Mouse (Mus musculus): Measurements from ENCODE around the gene Slc16a14.

Gene Slc16a14

DNA sequence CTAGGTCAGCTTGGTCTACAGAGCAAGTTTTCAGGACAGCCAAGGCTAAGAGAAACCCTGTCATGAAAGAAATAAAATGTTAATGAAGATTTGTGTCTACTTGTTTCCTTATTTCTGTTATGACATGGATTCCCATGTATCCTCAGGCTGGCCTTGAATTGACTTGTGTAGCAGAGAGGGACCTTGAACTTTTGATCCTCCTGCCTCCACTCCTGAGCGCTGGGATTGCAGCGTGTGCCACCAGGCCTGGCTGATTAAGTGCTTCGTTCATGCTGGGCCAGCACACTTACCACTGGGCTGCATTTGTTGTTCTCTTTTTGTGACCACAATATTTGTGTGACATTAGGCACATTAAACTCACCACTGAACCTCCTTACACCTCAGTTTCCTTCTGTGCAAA, 16.1 kb downstream of the Slc16a14 start:
- in situ Hi-C loops (cut with MboI; ENCODE audit: low pct_unique_long_range_greater_than_20kb in 1 of 2, low sequenced_read_pairs in 2 of 2, unreplicated experiment in 1 of 2): no loop called here

DNA sequence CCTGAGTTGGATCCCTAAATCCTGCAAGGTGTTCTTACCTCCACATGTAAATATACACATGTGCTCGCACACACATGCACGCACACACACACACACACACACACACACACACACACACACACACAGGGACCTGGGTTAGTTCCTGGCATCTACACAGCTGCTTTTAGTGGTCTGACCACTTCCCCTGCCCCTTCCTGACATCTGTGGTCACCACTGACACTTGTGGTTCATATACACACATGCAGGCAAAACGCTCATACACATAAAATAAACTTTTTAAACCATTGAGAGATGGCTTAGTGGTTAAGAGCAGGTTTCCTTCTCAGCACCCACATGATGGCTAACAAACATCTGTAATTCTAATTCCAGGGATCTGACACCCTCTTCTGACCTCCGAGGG, 19.9 kb downstream of the Slc16a14 start:
- in situ Hi-C loops (cut with MboI; ENCODE audit: low pct_unique_long_range_greater_than_20kb in 1 of 2, low sequenced_read_pairs in 2 of 2, unreplicated experiment in 1 of 2): no loop called here

DNA sequence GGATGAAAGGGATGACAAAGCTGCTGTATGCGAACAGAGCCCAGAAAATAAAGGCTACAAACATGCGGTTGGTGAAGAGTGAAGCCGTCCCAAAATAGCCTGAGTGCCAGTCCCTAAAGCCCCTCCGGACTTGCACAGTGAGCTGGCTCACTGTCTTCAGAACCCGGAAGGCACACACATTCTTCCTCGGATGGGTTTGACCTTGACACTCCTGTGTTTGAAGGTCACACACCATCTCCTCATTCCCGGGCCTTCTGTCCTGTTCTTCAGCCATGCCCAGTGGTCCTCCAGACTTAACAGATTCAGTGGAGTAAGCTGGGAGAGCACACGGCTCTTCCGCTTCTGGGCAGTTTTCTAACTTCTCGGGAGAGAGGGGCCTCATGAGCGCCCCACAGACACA, 22.4 kb downstream of the Slc16a14 start:
- in situ Hi-C loops (cut with MboI; ENCODE audit: low pct_unique_long_range_greater_than_20kb in 1 of 2, low sequenced_read_pairs in 2 of 2, unreplicated experiment in 1 of 2): no loop called here

DNA sequence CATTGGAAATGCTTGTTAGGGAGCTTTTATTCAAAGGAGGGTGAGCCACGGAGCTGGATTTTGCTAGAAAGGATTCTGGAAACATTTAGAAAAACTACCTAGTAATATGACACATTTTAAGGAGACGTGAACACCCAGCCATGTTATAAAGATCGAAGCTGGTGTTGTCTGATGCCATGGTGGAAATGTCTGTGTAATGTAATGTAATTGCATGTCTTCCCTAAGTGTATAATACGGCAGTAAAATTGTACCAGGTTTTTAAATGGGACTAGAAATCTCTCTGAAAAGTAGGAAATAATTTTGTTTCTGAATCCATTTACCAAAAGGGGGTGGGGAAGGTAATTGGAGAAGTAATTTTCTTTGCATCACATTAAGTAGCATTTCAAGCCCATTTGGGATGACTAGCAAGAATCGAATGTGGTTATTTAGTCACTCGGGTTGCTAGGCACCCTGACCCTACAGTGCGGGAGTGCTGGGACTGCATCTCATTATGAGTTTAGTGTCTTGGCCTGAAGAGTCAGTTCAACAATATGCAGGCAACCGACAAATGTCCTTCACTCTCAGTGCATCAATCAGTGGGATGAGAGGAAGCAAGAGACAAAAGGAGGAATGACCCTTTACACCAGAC, 24.6 kb downstream of the Slc16a14 start:
- in situ Hi-C loops (cut with MboI; ENCODE audit: low pct_unique_long_range_greater_than_20kb in 1 of 2, low sequenced_read_pairs in 2 of 2, unreplicated experiment in 1 of 2): no loop called here

DNA sequence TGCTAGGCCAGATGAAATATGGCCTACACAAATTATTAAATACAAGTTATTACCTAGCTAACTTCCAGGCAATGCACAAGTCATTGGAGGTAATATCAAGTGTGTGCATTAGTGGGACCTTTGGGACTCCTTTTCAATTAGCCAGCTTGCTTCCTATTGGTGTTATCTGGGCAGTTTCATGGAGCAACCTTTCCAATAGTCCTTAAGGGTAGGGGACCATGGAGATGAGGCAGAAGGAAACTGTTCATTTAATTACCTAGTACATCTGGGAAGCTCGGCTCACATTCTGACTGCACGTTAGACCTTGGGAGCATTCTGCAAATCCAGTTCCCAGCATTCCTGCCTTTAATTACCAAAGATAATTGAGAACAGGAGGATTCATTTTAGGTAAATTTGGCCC, 30.5 kb downstream of the Slc16a14 start:
- in situ Hi-C loops (cut with MboI; ENCODE audit: low pct_unique_long_range_greater_than_20kb in 1 of 2, low sequenced_read_pairs in 2 of 2, unreplicated experiment in 1 of 2): no loop called here

DNA sequence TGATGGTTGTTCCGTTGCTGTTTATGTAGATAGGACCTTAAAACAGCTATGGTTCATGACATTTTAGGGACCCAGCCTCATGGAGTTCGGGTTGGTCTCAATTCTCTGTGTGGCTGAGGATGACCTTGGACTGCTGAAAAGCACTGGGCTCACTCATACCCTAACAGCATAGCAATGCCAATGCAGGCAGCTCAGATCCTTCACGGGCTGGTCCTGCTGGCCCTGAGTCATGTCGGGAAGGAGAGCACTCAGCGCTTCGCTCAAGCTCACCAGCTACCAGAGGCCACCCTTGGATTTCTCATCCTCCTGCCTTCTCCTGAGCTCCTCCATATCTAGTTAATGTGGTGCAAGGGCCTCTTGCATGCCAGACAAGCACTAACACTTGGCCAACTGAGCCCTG, 35.8 kb downstream of the Slc16a14 start:
- in situ Hi-C loops (cut with MboI; ENCODE audit: low pct_unique_long_range_greater_than_20kb in 1 of 2, low sequenced_read_pairs in 2 of 2, unreplicated experiment in 1 of 2): loop anchor here in 1 of 2 experiments (25.0 kb wide), 1 partner anchor 562 kb away; no protein-coding TSS in a partner anchor

DNA sequence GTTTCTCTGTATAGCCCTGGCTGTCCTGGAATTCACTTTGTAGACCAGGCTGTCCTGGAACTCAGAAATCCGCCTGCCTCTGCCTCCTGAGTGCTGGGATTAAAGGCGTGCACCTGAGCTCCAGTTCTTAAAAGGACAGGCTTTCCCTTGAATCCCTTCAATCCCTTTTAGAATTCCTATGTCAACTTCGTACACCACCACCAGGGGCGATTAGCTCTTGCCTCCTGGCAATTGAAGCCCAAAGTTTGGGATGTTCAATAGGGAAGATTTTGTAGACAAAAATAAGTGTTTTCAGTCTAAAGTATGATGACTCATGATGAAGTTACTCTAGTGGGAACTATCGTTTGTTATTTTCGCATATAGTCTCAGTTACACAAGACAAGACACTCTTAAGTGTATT, 37.6 kb downstream of the Slc16a14 start:
- in situ Hi-C loops (cut with MboI; ENCODE audit: low pct_unique_long_range_greater_than_20kb in 1 of 2, low sequenced_read_pairs in 2 of 2, unreplicated experiment in 1 of 2): loop anchor here in 1 of 2 experiments (25.0 kb wide), 1 partner anchor 560 kb away; no protein-coding TSS in a partner anchor

DNA sequence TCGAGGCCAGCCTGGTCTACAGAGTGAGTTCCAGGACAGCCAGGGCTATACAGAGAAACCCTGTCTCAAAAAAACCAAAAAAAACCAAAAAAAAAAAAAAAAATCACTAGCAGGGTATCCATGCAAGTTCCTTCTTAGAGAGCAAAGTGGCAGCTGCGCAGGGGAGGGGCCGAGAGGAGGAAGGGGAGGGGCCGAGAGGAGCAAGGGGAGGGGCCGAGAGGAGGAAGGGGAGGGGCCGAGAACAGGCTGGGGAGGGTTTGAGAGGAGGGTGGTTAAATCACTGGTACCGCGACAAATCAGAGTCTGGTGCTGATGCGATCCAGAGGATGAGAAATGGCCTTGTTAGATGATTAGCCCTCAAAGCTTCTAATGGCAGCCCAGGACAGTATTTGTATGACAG, 43.2 kb downstream of the Slc16a14 start:
- in situ Hi-C loops (cut with MboI; ENCODE audit: low pct_unique_long_range_greater_than_20kb in 1 of 2, low sequenced_read_pairs in 2 of 2, unreplicated experiment in 1 of 2): loop anchor here in 1 of 2 experiments (25.0 kb wide), 1 partner anchor 554 kb away; no protein-coding TSS in a partner anchor

DNA sequence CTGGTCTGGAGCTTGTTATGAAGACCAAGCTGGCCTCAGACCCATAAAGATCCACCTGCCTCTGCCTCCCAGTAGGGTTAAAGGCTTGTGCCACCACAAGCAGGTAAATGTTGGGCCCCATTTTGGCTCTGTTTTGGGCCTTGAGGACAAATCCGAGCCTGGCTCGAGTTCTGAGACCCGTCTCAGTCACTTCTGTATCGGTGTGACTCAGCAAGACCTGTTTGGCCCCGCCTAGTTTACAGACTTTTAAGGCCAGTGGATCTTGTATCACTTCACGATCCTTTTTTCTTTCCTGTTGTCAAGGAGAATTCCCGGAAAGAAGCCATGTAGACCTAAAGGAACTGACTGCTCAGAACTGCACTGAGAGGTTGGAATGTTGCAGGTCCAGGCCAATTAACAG, 44.4 kb downstream of the Slc16a14 start:
- in situ Hi-C loops (cut with MboI; ENCODE audit: low pct_unique_long_range_greater_than_20kb in 1 of 2, low sequenced_read_pairs in 2 of 2, unreplicated experiment in 1 of 2): loop anchor here in 1 of 2 experiments (25.0 kb wide), 1 partner anchor 553 kb away; no protein-coding TSS in a partner anchor

DNA sequence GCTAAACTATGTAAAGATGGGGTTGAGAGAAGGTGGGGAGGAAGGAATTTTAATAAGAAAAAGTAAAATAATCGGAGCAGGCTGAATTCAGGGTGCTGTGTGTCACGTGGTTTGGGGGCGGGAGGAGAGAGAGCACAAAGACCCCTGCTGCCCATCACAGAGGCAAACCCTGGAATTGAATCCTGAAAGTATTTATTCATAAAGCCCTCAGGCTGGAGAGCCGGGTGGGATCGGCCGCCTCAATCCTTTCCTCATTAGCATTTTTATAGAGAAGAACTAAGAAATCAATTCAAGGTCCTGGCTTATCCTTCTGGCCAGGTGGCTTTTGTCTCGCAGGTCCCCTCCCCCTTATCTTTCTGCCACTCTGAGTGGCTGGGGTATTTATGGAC, 44.9 kb downstream of the Slc16a14 start:
- in situ Hi-C loops (cut with MboI; ENCODE audit: low pct_unique_long_range_greater_than_20kb in 1 of 2, low sequenced_read_pairs in 2 of 2, unreplicated experiment in 1 of 2): loop anchor here in 1 of 2 experiments (25.0 kb wide), 1 partner anchor 553 kb away; no protein-coding TSS in a partner anchor

DNA sequence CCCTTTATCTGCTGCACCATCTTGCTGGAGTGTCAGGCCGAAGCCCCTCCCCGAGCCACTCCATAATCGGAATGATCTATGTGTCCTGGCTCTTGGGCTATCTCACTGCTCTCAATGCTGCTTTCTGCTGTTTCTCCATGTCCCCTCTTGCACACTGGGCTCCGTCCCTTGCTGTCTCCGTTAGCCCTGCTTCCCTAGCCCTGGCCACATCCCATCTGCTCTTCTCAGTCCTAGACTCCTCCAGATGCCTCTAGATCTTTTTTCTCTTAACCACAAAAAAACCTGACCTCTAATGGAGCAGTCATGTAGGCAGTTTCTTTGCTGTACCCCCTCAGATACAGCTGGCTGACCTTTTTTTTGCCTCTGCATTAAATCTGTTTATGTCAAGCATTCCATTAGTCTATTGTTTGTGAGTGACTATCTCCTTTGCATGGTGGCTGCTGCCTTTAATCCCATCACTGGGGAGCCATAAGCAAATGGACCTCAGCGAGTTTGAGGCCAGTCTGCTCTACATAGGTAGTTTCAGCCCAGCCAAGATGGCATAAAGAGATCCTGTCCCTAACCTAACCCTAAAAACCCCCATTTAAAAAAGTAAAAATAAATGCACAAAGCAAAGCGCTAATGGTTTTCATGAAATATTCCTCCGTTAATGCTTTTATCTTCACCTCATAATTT, 45.5 kb downstream of the Slc16a14 start:
- in situ Hi-C loops (cut with MboI; ENCODE audit: low pct_unique_long_range_greater_than_20kb in 1 of 2, low sequenced_read_pairs in 2 of 2, unreplicated experiment in 1 of 2): loop anchor here (10.0 to 25.0 kb wide), 3 partner anchors 165 to 552 kb away; no protein-coding TSS in a partner anchor

DNA sequence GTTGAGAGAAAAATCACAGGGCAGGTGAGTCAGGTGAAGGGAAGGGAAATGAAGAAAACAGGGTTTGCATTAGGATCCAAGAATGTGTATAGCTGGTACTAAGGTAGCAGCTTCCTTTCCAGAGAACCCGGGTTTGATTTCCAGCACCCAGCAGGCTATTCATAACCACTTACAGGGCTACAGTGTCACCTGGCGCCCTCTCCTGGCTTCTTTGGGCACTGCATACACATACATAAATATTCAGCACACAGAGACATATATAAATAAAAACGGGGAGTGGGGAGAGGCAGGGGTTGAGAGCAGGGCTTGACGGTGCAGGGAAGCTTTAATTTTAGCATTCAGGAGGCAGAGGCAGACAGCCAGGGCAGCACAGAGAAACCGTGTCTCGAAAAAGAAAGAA, 49.0 kb downstream of the Slc16a14 start:
- in situ Hi-C loops (cut with MboI; ENCODE audit: low pct_unique_long_range_greater_than_20kb in 1 of 2, low sequenced_read_pairs in 2 of 2, unreplicated experiment in 1 of 2): loop anchor here (10.0 to 25.0 kb wide), 3 partner anchors 161 to 549 kb away; no protein-coding TSS in a partner anchor

DNA sequence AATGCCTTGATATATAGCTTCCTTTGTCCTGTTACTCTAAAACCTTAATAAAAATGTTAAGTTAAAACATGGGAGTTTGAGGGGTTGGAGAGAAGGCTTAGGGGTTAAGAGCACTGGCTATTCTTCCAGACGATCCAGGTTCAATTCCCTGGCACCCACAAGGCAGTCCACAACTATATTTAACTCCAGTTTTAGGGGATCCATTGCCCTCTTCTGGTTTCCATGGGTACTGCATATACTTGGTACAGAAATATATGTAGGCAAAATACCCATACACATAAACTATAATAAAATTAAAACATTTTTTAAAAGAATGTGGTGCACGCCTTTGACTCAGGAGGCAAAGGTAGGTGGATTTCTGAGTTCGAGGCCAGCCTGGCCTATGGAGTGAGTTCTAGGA, 49.8 kb downstream of the Slc16a14 start:
- in situ Hi-C loops (cut with MboI; ENCODE audit: low pct_unique_long_range_greater_than_20kb in 1 of 2, low sequenced_read_pairs in 2 of 2, unreplicated experiment in 1 of 2): loop anchor here (10.0 to 25.0 kb wide), 3 partner anchors 160 to 548 kb away; no protein-coding TSS in a partner anchor

DNA sequence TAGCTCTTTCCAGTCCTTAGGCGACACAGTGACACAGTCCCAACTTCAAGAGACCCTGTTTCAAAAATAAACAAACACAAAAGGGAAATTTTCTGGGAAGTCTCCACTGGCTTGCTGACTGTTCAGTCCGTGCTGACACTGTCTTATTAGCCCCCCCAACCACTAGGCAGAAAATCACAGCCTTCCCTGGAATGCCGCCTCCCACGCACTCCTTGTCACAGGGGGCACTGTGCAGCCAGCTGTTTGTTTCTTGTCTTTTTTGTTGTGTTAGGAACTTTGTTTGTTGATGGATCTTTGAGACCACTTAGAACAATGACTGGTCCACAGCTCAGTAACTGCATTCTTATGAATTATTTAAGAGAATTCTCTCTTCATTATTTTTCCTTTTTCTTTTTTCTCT, 51.0 kb downstream of the Slc16a14 start:
- in situ Hi-C loops (cut with MboI; ENCODE audit: low pct_unique_long_range_greater_than_20kb in 1 of 2, low sequenced_read_pairs in 2 of 2, unreplicated experiment in 1 of 2): loop anchor here (10.0 to 25.0 kb wide), 3 partner anchors 159 to 547 kb away; no protein-coding TSS in a partner anchor

DNA sequence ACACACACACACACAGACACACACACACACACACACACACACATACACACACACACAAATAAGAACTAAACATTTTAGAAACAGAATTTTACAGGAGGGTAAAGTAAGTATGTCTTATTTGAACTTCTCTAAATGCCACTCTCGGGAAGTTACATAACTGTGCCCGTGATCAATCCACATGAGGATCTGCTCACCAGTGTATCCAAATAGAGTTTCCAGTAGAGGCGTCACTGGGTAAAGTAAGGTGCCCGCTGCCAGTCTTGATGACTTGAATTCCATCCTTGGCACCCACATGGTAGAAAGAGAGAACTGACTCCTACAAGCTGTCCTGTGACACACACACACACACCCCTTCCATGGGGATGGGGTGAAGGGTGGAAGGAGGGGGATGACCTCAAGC, 52.0 kb downstream of the Slc16a14 start:
- in situ Hi-C loops (cut with MboI; ENCODE audit: low pct_unique_long_range_greater_than_20kb in 1 of 2, low sequenced_read_pairs in 2 of 2, unreplicated experiment in 1 of 2): loop anchor here (10.0 to 25.0 kb wide), 3 partner anchors 158 to 546 kb away; no protein-coding TSS in a partner anchor

DNA sequence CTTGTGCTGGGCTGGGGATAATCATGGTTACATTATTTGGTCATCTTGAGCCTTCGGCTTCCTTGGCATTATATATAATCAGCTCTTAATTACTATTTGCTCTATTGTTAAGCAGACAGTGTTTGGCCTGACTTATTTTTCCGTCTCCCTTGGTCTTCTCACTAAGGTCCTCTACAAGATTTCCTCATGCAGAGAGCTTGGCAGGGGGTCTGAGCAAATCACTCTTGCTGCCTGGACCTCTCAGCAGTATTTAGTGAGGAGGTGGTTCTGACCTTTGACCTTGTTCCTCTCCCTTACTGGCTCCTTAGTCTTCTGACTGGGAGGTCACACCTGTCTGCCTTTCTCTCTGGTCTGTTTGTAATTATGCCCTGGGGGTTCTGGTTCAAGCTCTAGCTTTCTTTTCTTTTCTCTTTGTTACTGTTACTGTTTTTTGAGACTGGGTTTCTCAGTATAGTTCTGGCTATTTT, 52.8 kb downstream of the Slc16a14 start:
- in situ Hi-C loops (cut with MboI; ENCODE audit: low pct_unique_long_range_greater_than_20kb in 1 of 2, low sequenced_read_pairs in 2 of 2, unreplicated experiment in 1 of 2): loop anchor here (10.0 to 25.0 kb wide), 3 partner anchors 157 to 545 kb away; no protein-coding TSS in a partner anchor

DNA sequence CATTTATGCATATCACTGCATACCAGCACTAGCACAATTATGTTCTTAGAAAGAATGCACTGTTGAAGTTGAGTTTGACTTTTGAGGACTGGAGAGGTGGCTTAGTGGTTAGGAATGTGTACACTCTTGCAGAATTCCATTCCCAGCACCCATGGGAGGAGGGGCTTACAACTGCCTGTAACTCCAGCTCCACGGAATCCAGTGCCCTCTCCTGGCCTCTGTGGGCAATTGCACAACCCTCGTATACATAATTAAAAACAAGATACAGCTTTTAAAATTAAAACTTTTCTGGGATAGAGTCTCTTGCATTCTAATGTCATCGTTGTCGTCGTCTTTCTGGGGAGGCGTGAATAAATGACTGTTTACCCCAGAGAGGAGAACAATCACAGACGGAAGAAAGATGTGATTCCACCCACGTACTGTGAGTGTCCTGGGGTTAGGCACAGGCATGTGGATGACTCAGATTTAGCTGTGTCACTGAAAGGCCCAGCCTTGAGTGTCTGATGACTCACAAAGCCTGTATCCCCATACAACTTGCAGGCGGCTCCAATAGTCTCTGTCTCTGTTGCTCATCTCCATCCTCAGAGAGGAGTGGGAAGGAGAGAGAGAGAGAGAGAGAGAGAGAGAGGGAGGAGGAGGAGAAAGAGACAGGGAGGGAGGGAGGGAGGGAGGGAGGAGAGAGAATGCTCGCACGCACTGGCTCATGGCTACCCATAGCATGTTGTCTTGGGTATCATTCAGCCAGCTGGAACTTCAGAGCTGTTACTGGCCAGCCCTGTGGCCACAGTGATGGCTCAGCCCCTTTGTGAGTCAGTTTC, 53.5 kb downstream of the Slc16a14 start:
- in situ Hi-C loops (cut with MboI; ENCODE audit: low pct_unique_long_range_greater_than_20kb in 1 of 2, low sequenced_read_pairs in 2 of 2, unreplicated experiment in 1 of 2): loop anchor here (10.0 to 25.0 kb wide), 3 partner anchors 157 to 544 kb away; no protein-coding TSS in a partner anchor

DNA sequence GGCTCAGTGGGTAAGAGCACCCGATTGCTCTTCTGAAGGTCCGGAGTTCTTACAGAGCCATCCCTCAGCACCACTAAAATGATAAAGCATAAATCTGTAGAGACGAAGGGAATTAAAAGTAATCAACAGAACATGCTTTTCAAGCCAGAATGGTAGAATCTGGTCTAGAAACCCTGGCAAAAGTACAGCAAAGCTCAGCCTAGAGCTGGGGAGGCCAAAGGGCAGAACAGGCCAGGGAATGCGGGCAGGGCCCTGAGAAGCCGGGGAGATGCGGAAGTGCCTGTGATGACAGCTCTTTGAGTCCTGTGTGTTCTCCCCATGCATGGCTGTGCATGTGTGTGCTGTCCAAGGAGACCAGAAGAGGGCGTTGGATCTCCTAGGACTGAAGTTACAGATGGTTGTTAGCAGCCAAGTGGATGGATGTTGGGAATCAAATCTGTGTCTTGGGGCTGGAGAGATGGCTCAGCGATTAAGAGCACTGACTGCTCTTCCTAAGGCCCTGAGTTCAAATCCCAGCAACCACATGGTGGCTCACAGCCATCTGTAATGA, 55.3 kb downstream of the Slc16a14 start:
- in situ Hi-C loops (cut with MboI; ENCODE audit: low pct_unique_long_range_greater_than_20kb in 1 of 2, low sequenced_read_pairs in 2 of 2, unreplicated experiment in 1 of 2): loop anchor here (10.0 to 25.0 kb wide), 3 partner anchors 155 to 542 kb away; no protein-coding TSS in a partner anchor

All from mouse embryonic stem cell (cell line).